Mouse (Mus musculus) embryonic facial prominence, embryonic 12.5 days (tissue): ENCODE results near the gene Rasal2. TPM values are rescaled to one million over a fixed set of nuclear protein-coding genes. Genes with fewer than 3 reads are reported as not detected.

Source experiments
- ATAC-seq: fragments of 200-750 bp; cut with Nextera tagmentation; 2 replicates; pipeline ENCODE4 v1.8.0; 2017; ENCODE audit not compliant: insufficient number of reproducible peaks, insufficient read depth, low FRiP score, low TSS enrichment
- H3K27ac ChIP-seq: fragments of 300-500 bp; sonication (generic); 2 replicates; pipeline ENCODE4 v1.5.1; 2016; ENCODE audit warnings: mild to moderate bottlenecking
- H3K27me3 ChIP-seq: fragments of 300-500 bp; sonication (generic); 2 replicates; pipeline ENCODE4 v1.6.1; 2016; ENCODE audit warnings: mild to moderate bottlenecking, moderate library complexity
- H3K36me3 ChIP-seq: fragments of 300-500 bp; sonication (generic); 2 replicates; pipeline ENCODE4 v1.6.1; 2016; ENCODE audit warnings: mild to moderate bottlenecking
- H3K4me1 ChIP-seq: fragments of 300-500 bp; sonication (generic); 2 replicates; pipeline ENCODE4 v1.6.1; 2016
- H3K4me2 ChIP-seq: fragments of 300-500 bp; sonication (generic); replicated peaks from 2 replicates; pipeline ENCODE4 v1.6.1; 2016; ENCODE audit warnings: mild to moderate bottlenecking, moderate library complexity
- H3K4me3 ChIP-seq: fragments of 300-500 bp; sonication (generic); 2 replicates; pipeline ENCODE4 v1.5.1; 2016; ENCODE audit warnings: mild to moderate bottlenecking
- H3K9ac ChIP-seq: fragments of 300-500 bp; sonication (generic); 2 replicates; pipeline ENCODE4 v1.6.1; 2016; ENCODE audit warnings: mild to moderate bottlenecking, moderate library complexity
- H3K9me3 ChIP-seq: fragments of 300-500 bp; sonication (generic); 2 replicates; pipeline ENCODE4 v1.6.1; 2016; ENCODE audit warnings: mild to moderate bottlenecking, moderate library complexity
- WGBS: fragments of 180-500 bp; shearing (Covaris S2); methylation state at CpG from one replicate; pipeline ENCODE4 v1.1.7; 2016; 5-methylcytosine and 5-hydroxymethylcytosine counted together
- polyA plus RNA-seq: library from polyadenylated mRNA; unstranded; fragments of >200 nt; fragmentation: Nextera tagmentation; extraction: Ambion mirVana; gene quantifications from 2 replicates; pipeline ENCODE4 v1.2.1, GENCODE M21; 2016

The Rasal2 gene
- polyA plus RNA-seq, 1 experiment from 2014 or later: 16.2 TPM

- WGBS: 37% methylated on average over 9 of the region's 9 CpGs
- no peak for ATAC-seq
- Histone ChIP-seq H3K27ac (no peak overlapping the region), H3K9ac (no peak overlapping the region), H3K4me2 (no peak overlapping the region), H3K4me3 (no peak overlapping the region), H3K4me1 (peaks cover 5% of the 10 kb centered on the region), H3K27me3 (no peaks in the 10 kb centered on the region), H3K9me3 (no peaks in the 10 kb centered on the region), H3K36me3 (0 out of 2 replicates have a peak, but pooled peaks cover 8% of the 10 kb centered on the region)
Observed at GRCm38 (mm10) chr1:157178988-157179764, 233.2 kb downstream of the Rasal2 start.

- Histone ChIP-seq H3K36me3 (no peaks in the 10 kb centered on the region), H3K27ac (no peak overlapping the region), H3K4me3 (no peak overlapping the region), H3K4me2 (no peak overlapping the region), H3K4me1 (no peaks in the 10 kb centered on the region), H3K27me3 (no peaks in the 10 kb centered on the region), H3K9me3 (no peaks in the 10 kb centered on the region), H3K9ac (no peak overlapping the region)
- ATAC-seq: no peak
- 90% methylated on average over 8 of the region's 8 CpGs for WGBS
Observed at GRCm38 (mm10) chr1:157169292-157169691, 243.1 kb downstream of the Rasal2 start.

- no peaks in the 10 kb centered on the region for H3K36me3 ChIP-seq
- H3K4me3 ChIP-seq: no peak overlapping the region
- H3K27me3 ChIP-seq: no peaks in the 10 kb centered on the region
- no peak overlapping the region for H3K9ac ChIP-seq
- ATAC-seq: no peak
- no peak overlapping the region for H3K27ac ChIP-seq
- no peaks in the 10 kb centered on the region for H3K4me1 ChIP-seq
- WGBS: 94% methylated on average over 7 of the region's 7 CpGs
- no peaks in the 10 kb centered on the region for H3K9me3 ChIP-seq
- no peak overlapping the region for H3K4me2 ChIP-seq
Observed at GRCm38 (mm10) chr1:157168891-157169290, 243.5 kb downstream of the Rasal2 start.

- Histone ChIP-seq H3K9me3 (no peaks in the 10 kb centered on the region), H3K4me1 (no peaks in the 10 kb centered on the region), H3K4me2 (no peak overlapping the region), H3K4me3 (no peak overlapping the region), H3K9ac (no peak overlapping the region), H3K27me3 (no peaks in the 10 kb centered on the region), H3K27ac (no peak overlapping the region), H3K36me3 (0 out of 2 replicates have a peak, but pooled peaks cover 3% of the 10 kb centered on the region)
- ATAC-seq: no peak
Observed at GRCm38 (mm10) chr1:157153781-157154180, 258.6 kb downstream of the Rasal2 start.

- H3K4me2 ChIP-seq: no peak overlapping the region
- no peak overlapping the region for H3K27ac ChIP-seq
- ATAC-seq: no peak
- H3K4me1 ChIP-seq: no peaks in the 10 kb centered on the region
- WGBS: 89% methylated on average over 1 of the region's 1 CpGs
- H3K9me3 ChIP-seq: no peaks in the 10 kb centered on the region
- no peak overlapping the region for H3K9ac ChIP-seq
- no peaks in the 10 kb centered on the region for H3K36me3 ChIP-seq
- no peak overlapping the region for H3K4me3 ChIP-seq
- H3K27me3 ChIP-seq: no peaks in the 10 kb centered on the region
Observed at GRCm38 (mm10) chr1:157150107-157150506, 262.3 kb downstream of the Rasal2 start.

GRCm38 (mm10) chr1:157144621-157145020 is 267.8 kb downstream of the Rasal2 start:
- no peak for ATAC-seq
- Histone ChIP-seq H3K4me2 (no peak overlapping the region), H3K27me3 (no peaks in the 10 kb centered on the region), H3K36me3 (no peaks in the 10 kb centered on the region; the same call in 1 of the 2 replicates), H3K27ac (no peak overlapping the region), H3K9ac (no peak overlapping the region), H3K9me3 (no peaks in the 10 kb centered on the region), H3K4me3 (no peak overlapping the region), H3K4me1 (no peaks in the 10 kb centered on the region)
- WGBS: 83% methylated on average over 3 of the region's 3 CpGs

GRCm38 (mm10) chr1:157143326-157143932 is 269.0 kb downstream of the Rasal2 start:
- no peak overlapping the region for H3K27ac ChIP-seq
- no peak overlapping the region for H3K9ac ChIP-seq
- no peak for ATAC-seq
- H3K4me1 ChIP-seq: no peaks in the 10 kb centered on the region
- no peak overlapping the region for H3K4me2 ChIP-seq
- no peaks in the 10 kb centered on the region; the same call in 1 of the 2 replicates for H3K36me3 ChIP-seq
- no peaks in the 10 kb centered on the region for H3K27me3 ChIP-seq
- WGBS: 49% methylated on average over 7 of the region's 7 CpGs
- H3K9me3 ChIP-seq: no peaks in the 10 kb centered on the region
- no peak overlapping the region for H3K4me3 ChIP-seq

GRCm38 (mm10) chr1:157141014-157141413 is 271.4 kb downstream of the Rasal2 start:
- H3K27me3 ChIP-seq: no peaks in the 10 kb centered on the region
- no peak overlapping the region for H3K27ac ChIP-seq
- ATAC-seq: no peak
- no peaks in the 10 kb centered on the region; the same call in 1 of the 2 replicates for H3K4me1 ChIP-seq
- H3K9me3 ChIP-seq: no peaks in the 10 kb centered on the region
- no peak overlapping the region for H3K4me2 ChIP-seq
- no peaks in the 10 kb centered on the region; the same call in 1 of the 2 replicates for H3K36me3 ChIP-seq
- WGBS: 82% methylated on average over 3 of the region's 3 CpGs
- no peak overlapping the region for H3K9ac ChIP-seq
- H3K4me3 ChIP-seq: no peak overlapping the region

GRCm38 (mm10) chr1:157137854-157138241 is 274.5 kb downstream of the Rasal2 start:
- no peak for ATAC-seq
- no peak overlapping the region for H3K9ac ChIP-seq
- H3K36me3 ChIP-seq: no peaks in the 10 kb centered on the region; the same call in 1 of the 2 replicates
- no peak overlapping the region for H3K4me3 ChIP-seq
- WGBS: 86% methylated on average over 1 of the region's 1 CpGs
- H3K4me1 ChIP-seq: no peaks in the 10 kb centered on the region; the same call in 1 of the 2 replicates
- no peaks in the 10 kb centered on the region for H3K27me3 ChIP-seq
- no peaks in the 10 kb centered on the region for H3K9me3 ChIP-seq
- no peak overlapping the region for H3K4me2 ChIP-seq
- no peak overlapping the region for H3K27ac ChIP-seq

GRCm38 (mm10) chr1:157137132-157137853 is 275.1 kb downstream of the Rasal2 start:
- no peak overlapping the region for H3K4me2 ChIP-seq
- no peaks in the 10 kb centered on the region for H3K9me3 ChIP-seq
- no peaks in the 10 kb centered on the region; the same call in 1 of the 2 replicates for H3K4me1 ChIP-seq
- H3K36me3 ChIP-seq: no peaks in the 10 kb centered on the region; the same call in 1 of the 2 replicates
- WGBS: 79% methylated on average over 9 of the region's 9 CpGs
- no peak overlapping the region for H3K27ac ChIP-seq
- no peaks in the 10 kb centered on the region for H3K27me3 ChIP-seq
- no peak overlapping the region for H3K9ac ChIP-seq
- no peak for ATAC-seq
- H3K4me3 ChIP-seq: no peak overlapping the region

GRCm38 (mm10) chr1:157128219-157128618 is 284.2 kb downstream of the Rasal2 start:
- H3K4me1 ChIP-seq: no peaks in the 10 kb centered on the region
- H3K9me3 ChIP-seq: no peaks in the 10 kb centered on the region
- WGBS: 86% methylated on average over 2 of the region's 2 CpGs
- no peak overlapping the region for H3K9ac ChIP-seq
- H3K27me3 ChIP-seq: no peaks in the 10 kb centered on the region
- no peak overlapping the region for H3K27ac ChIP-seq
- no peak overlapping the region for H3K4me3 ChIP-seq
- ATAC-seq: no peak
- H3K4me2 ChIP-seq: no peak overlapping the region
- no peaks in the 10 kb centered on the region for H3K36me3 ChIP-seq
